Mouse (Mus musculus) intestine, embryonic 16.5 days (tissue): Measurements from ENCODE around the gene Trub2. TPM values are rescaled to one million over a fixed set of nuclear protein-coding genes. Genes with fewer than 3 reads are reported as not detected.

Source experiments
- ATAC-seq: fragments of 200-750 bp; cut with Nextera tagmentation; 2 replicates; pipeline ENCODE4 v1.8.0; 2017; ENCODE audit warnings: moderate TSS enrichment, moderate library complexity
- H3K27ac ChIP-seq: fragments of 300-500 bp; sonication (generic); 2 replicates; pipeline ENCODE4 v1.5.1; 2014; ENCODE audit warnings: mild to moderate bottlenecking, low read length
- H3K27me3 ChIP-seq: fragments of 300-500 bp; sonication (generic); replicated peaks from 2 replicates; pipeline ENCODE4 v1.6.1; 2014; ENCODE audit warnings: low read length, control low read depth, mixed read lengths; ENCODE audit not compliant: control insufficient read depth, insufficient read depth
- H3K36me3 ChIP-seq: fragments of 300-500 bp; sonication (generic); 2 replicates; pipeline ENCODE4 v1.6.1; 2014; ENCODE audit warnings: low read length, control low read depth; ENCODE audit not compliant: control insufficient read depth, insufficient read depth
- H3K4me1 ChIP-seq: fragments of 300-500 bp; sonication (generic); 2 replicates; pipeline ENCODE4 v1.6.1; 2014; ENCODE audit warnings: low read length, control low read depth, mixed read lengths; ENCODE audit not compliant: control insufficient read depth, insufficient read depth
- H3K4me2 ChIP-seq: fragments of 300-500 bp; sonication (generic); 2 replicates; pipeline ENCODE4 v1.6.1; 2014; ENCODE audit warnings: low read depth, low read length, control low read depth
- H3K4me3 ChIP-seq: fragments of 300-500 bp; sonication (generic); 2 replicates; pipeline ENCODE4 v1.5.1; 2014; ENCODE audit warnings: mild to moderate bottlenecking, low read length
- H3K9ac ChIP-seq: fragments of 300-500 bp; sonication (generic); 2 replicates; pipeline ENCODE4 v1.6.1; 2014; ENCODE audit warnings: low read depth, low read length
- H3K9me3 ChIP-seq: fragments of 300-500 bp; sonication (generic); 2 replicates; pipeline ENCODE4 v1.6.1; 2016; ENCODE audit warnings: low read length, control low read depth; ENCODE audit not compliant: control insufficient read depth
- WGBS: fragments of 180-500 bp; shearing (Covaris S2); extraction: QIAGEN DNeasy Blood & Tissue Kit; methylation state at CpG from one replicate; pipeline ENCODE4 v1.1.7; 2014; 5-methylcytosine and 5-hydroxymethylcytosine counted together
- polyA plus RNA-seq: library from polyadenylated mRNA; unstranded; fragments of >200 nt; fragmentation: Nextera tagmentation; extraction: Ambion mirVana; gene quantifications from 2 replicates; pipeline ENCODE4 v1.2.1, GENCODE M21; 2015

Trub2 gene
- polyA plus RNA-seq, 1 experiment from 2014 or later, result 38.0 TPM

GRCm38 (mm10) chr2:29752397-29752796, 35.9 kb downstream of the Trub2 start:
- Histone ChIP-seq H3K27me3 (peaks cover 13% of the 10 kb centered on the region), H3K4me2 (no peak overlapping the region), H3K9me3 (no peaks in the 10 kb centered on the region), H3K9ac (no peak overlapping the region), H3K4me3 (no peak overlapping the region), H3K27ac (no peak overlapping the region), H3K4me1 (peaks cover 5% of the 10 kb centered on the region), H3K36me3 (no peaks in the 10 kb centered on the region)
- no peak for ATAC-seq
- WGBS, result 85% methylated on average over 5 of the region's 5 CpGs

GRCm38 (mm10) chr2:29751497-29751896, 36.8 kb downstream of the Trub2 start, which contains the start of gene Gm13420:
Gm13420 (minus strand) TSS chr2:29751685.
- Histone ChIP-seq H3K4me3 (peak within 1 kb of the TSS; percentile 40), H3K27ac (no peak within 1 kb of the TSS), H3K36me3 (no peaks in the 10 kb centered on the region), H3K9ac (peak within 1 kb of the TSS; percentile 41), H3K4me2 (peak within 1 kb of the TSS; percentile 71), H3K9me3 (no peaks in the 10 kb centered on the region), H3K4me1 (peaks cover 10% of the 10 kb centered on the region), H3K27me3 (peaks cover 17% of the 10 kb centered on the region)
- WGBS, result 5% methylated on average over 28 of the region's 28 CpGs
- peak; percentile 84 for ATAC-seq

DNA sequence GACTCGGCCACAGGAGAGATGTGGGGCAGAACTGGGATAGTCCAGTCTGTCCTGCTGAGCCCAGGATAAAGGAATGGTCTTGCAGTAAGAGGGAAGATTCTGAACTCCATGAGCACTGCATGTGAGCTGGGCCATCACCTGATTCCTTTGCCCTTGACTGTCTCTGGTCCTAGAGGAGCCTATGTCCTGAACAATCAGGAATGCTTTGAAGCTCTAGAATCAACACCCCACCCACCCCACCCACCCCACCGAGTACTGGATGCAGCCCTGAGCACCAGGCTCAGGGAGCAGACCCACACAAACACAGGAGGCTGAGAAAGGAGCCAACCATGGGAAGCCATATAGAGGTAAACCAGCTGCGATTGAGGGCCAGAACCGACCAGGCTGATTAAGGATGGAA, 39.8 kb downstream of the Trub2 start:
- Histone ChIP-seq H3K4me1 (peaks cover 16% of the 10 kb centered on the region), H3K27ac (no peak overlapping the region), H3K4me2 (no peak overlapping the region), H3K4me3 (no peak overlapping the region), H3K9me3 (no peaks in the 10 kb centered on the region), H3K9ac (no peak overlapping the region), H3K27me3 (peaks cover 17% of the 10 kb centered on the region), H3K36me3 (no peaks in the 10 kb centered on the region)
- 81% methylated on average over 4 of the region's 4 CpGs for WGBS
- no peak for ATAC-seq

- peaks cover 16% of the 10 kb centered on the region for H3K4me1 ChIP-seq
- H3K36me3 ChIP-seq, result no peaks in the 10 kb centered on the region
- H3K4me3 ChIP-seq, result no peak overlapping the region
- H3K9me3 ChIP-seq, result no peaks in the 10 kb centered on the region
- no peak overlapping the region for H3K9ac ChIP-seq
- H3K27ac ChIP-seq, result no peak overlapping the region
- ATAC-seq, result no peak
- WGBS, result 62% methylated on average over 5 of the region's 5 CpGs
- peaks cover 17% of the 10 kb centered on the region for H3K27me3 ChIP-seq
- H3K4me2 ChIP-seq, result no peak overlapping the region
Measured at GRCm38 (mm10) chr2:29747852-29748251, 40.5 kb downstream of the Trub2 start.

- Histone ChIP-seq H3K27ac (no peak overlapping the region), H3K9me3 (no peaks in the 10 kb centered on the region), H3K9ac (peak overlapping the region; percentile 60), H3K4me1 (peaks cover 16% of the 10 kb centered on the region), H3K4me2 (peak overlapping the region; percentile 58), H3K36me3 (no peaks in the 10 kb centered on the region), H3K4me3 (peak overlapping the region; percentile 36), H3K27me3 (peaks cover 17% of the 10 kb centered on the region)
- 29% methylated on average over 49 of the region's 50 CpGs for WGBS
- no peak for ATAC-seq
Measured at GRCm38 (mm10) chr2:29747188-29747782, 41.0 kb downstream of the Trub2 start.

GRCm38 (mm10) chr2:29744256-29744655, 44.0 kb downstream of the Trub2 start:
- peaks cover 11% of the 10 kb centered on the region for H3K4me1 ChIP-seq
- ATAC-seq, result peak; percentile 66
- no peak overlapping the region; the same call in 1 of the 2 replicates for H3K27ac ChIP-seq
- no peak overlapping the region for H3K9ac ChIP-seq
- no peaks in the 10 kb centered on the region for H3K9me3 ChIP-seq
- WGBS, result 58% methylated on average over 6 of the region's 6 CpGs
- H3K4me2 ChIP-seq, result no peak overlapping the region
- H3K4me3 ChIP-seq, result no peak overlapping the region
- H3K27me3 ChIP-seq, result peaks cover 6% of the 10 kb centered on the region
- H3K36me3 ChIP-seq, result no peaks in the 10 kb centered on the region

DNA sequence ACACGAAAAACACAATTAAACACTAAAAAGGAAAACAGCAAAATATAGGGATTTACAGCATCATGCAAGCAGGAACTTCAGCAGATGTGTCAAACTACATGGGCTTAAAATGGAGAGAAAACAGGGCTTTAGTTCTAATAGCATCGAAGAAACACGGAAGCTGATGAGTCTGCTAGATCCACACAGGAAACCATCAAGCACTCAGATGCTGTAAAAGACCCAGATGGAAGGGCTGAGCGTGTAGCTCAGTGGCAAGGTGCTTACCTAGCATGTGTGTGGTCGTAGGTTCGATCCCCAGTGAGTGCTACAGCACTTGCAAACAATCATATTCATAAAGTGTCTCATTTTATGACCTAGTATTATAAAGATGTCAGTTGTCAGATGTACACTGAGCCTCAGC, 47.1 kb downstream of the Trub2 start:
- 94% methylated on average over 6 of the region's 6 CpGs for WGBS
- no peak for ATAC-seq
- Histone ChIP-seq H3K9ac (no peak overlapping the region), H3K27me3 (no peaks in the 10 kb centered on the region), H3K4me2 (no peak overlapping the region), H3K36me3 (peaks cover under 1% of the 10 kb centered on the region), H3K27ac (no peak overlapping the region), H3K9me3 (no peaks in the 10 kb centered on the region), H3K4me1 (peaks cover 6% of the 10 kb centered on the region), H3K4me3 (no peak overlapping the region)

DNA sequence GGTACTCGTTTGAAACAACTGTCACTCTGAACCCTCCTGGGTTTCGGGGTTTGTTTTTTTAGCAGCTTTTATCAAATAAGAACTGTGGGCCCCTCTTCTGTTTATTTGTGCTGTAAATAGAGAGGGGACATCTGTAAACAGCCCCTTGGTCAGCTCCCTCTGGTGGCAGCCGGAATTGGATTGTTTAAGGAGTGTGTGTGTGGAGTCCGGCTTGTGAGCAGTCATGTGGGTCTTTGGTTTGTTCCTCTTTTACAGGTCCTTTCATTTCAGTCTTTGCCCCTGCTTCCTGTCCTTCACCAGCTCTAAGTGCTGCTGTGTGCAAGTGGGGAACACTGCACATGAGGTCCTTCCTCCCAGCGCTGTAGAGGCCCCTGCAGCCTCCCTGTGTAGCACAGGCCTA, 48.9 kb downstream of the Trub2 start:
- H3K27ac ChIP-seq, result peak overlapping the region; percentile 24; the same call in 1 of the 2 replicates

DNA sequence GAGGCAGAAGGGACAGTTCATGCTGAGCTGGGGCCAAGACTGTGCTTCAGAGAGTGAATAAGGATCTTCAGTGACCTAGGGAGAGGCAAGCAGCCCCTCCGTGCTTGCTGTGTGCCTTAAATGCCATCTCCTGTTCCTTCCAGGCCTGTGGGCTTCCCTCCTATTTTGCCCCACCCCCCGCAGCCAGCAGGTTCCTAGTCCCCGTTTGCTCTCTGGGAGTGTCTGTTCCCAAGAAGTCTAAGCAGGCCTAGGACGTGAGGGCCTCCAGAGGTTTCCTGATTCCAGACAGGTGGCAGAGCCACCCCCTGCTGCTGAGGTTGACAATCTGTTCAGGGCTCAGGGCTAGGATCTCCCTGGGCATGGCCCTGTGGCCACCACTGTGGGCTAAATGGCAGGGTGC, 49.5 kb downstream of the Trub2 start:
- ATAC-seq, result no peak
- peaks cover 11% of the 10 kb centered on the region for H3K36me3 ChIP-seq
- no peak overlapping the region for H3K4me2 ChIP-seq
- no peak overlapping the region for H3K9ac ChIP-seq
- H3K27ac ChIP-seq, result peak overlapping the region; percentile 24; the same call in 1 of the 2 replicates
- no peaks in the 10 kb centered on the region for H3K9me3 ChIP-seq
- no peaks in the 10 kb centered on the region for H3K27me3 ChIP-seq
- H3K4me3 ChIP-seq, result no peak overlapping the region
- 45% methylated on average over 4 of the region's 4 CpGs for WGBS
- peaks cover under 1% of the 10 kb centered on the region; the same call in 1 of the 2 replicates for H3K4me1 ChIP-seq

More for the DNA sequence above, 48.9 kb downstream of the Trub2 start:
- H3K4me2 ChIP-seq, result no peak overlapping the region
- H3K9me3 ChIP-seq, result no peaks in the 10 kb centered on the region
- no peaks in the 10 kb centered on the region for H3K27me3 ChIP-seq
- H3K4me3 ChIP-seq, result no peak overlapping the region
- no peak overlapping the region for H3K9ac ChIP-seq
- H3K4me1 ChIP-seq, result peaks cover 6% of the 10 kb centered on the region
- WGBS, result 55% methylated on average over 5 of the region's 5 CpGs
- peaks cover 6% of the 10 kb centered on the region for H3K36me3 ChIP-seq
- no peak for ATAC-seq
